Mouse (Mus musculus) embryonic facial prominence, embryonic 13.5 days (tissue): ENCODE measurements around the gene Ptma. TPM values are rescaled to one million over a fixed set of nuclear protein-coding genes. Genes with fewer than 3 reads are reported as not detected.
"Not testable (repeated sequence)": the region's sequence is repeated elsewhere in the genome, so short reads cannot be mapped to it uniquely, and the experiment has no call there.

Experiments
- ATAC-seq: fragments of 200-750 bp; cut with Nextera tagmentation; 2 replicates; pipeline ENCODE4 v1.8.0; 2017; ENCODE audit warnings: low read depth; ENCODE audit not compliant: insufficient number of reproducible peaks, insufficient read depth, low FRiP score, low TSS enrichment
- H3K27ac ChIP-seq: fragments of 300-500 bp; sonication (generic); 2 replicates; pipeline ENCODE4 v1.5.1; 2015; ENCODE audit warnings: moderate library complexity, mild to moderate bottlenecking, inconsistent platforms
- H3K27me3 ChIP-seq: fragments of 300-500 bp; sonication (generic); 2 replicates; pipeline ENCODE4 v1.6.1; 2015; ENCODE audit warnings: mild to moderate bottlenecking, inconsistent platforms
- H3K36me3 ChIP-seq: fragments of 300-500 bp; sonication (generic); 2 replicates; pipeline ENCODE4 v1.6.1; 2015; ENCODE audit warnings: mild to moderate bottlenecking, inconsistent platforms
- H3K4me1 ChIP-seq: fragments of 300-500 bp; sonication (generic); 2 replicates; pipeline ENCODE4 v1.6.1; 2015; ENCODE audit warnings: inconsistent platforms
- H3K4me2 ChIP-seq: fragments of 300-500 bp; sonication (generic); 2 replicates; pipeline ENCODE4 v1.6.1; 2015; ENCODE audit warnings: moderate library complexity, mild to moderate bottlenecking, inconsistent platforms
- H3K4me3 ChIP-seq: fragments of 300-500 bp; sonication (generic); 2 replicates; pipeline ENCODE4 v1.5.1; 2015; ENCODE audit warnings: mild to moderate bottlenecking, inconsistent platforms
- H3K9ac ChIP-seq: fragments of 300-500 bp; sonication (generic); 2 replicates; pipeline ENCODE4 v1.6.1; 2015; ENCODE audit warnings: mild to moderate bottlenecking, inconsistent platforms
- H3K9me3 ChIP-seq: fragments of 300-500 bp; sonication (generic); 2 replicates; pipeline ENCODE4 v1.6.1; 2016; ENCODE audit warnings: inconsistent platforms
- WGBS: fragments of 180-500 bp; shearing (Covaris S2); methylation state at CpG from one replicate; pipeline ENCODE4 v1.1.7; 2015; ENCODE audit warnings: mixed read lengths; 5-methylcytosine and 5-hydroxymethylcytosine counted together
- polyA plus RNA-seq: library from polyadenylated mRNA; unstranded; fragments of >200 nt; fragmentation: Nextera tagmentation; extraction: Ambion mirVana; gene quantifications from 2 replicates; pipeline ENCODE4 v1.2.1, GENCODE M21; 2015

The Ptma gene
- polyA plus RNA-seq, 1 experiment from 2014 or later, result 3,278 TPM

GRCm38 (mm10) chr1:86506420-86506819 is 20.1 kb upstream of the Ptma start:
- no peak overlapping the region for H3K27ac ChIP-seq
- H3K36me3 ChIP-seq, result no peaks in the 10 kb centered on the region
- no peak overlapping the region for H3K4me2 ChIP-seq
- no peaks in the 10 kb centered on the region for H3K9me3 ChIP-seq
- no peaks in the 10 kb centered on the region for H3K27me3 ChIP-seq
- WGBS, result 83% methylated on average over 5 of the region's 5 CpGs
- no peak overlapping the region for H3K9ac ChIP-seq
- peaks cover 50% of the 10 kb centered on the region for H3K4me1 ChIP-seq
- ATAC-seq, result no peak
- H3K4me3 ChIP-seq, result no peak overlapping the region

GRCm38 (mm10) chr1:86507866-86508265 is 18.7 kb upstream of the Ptma start:
- 84% methylated on average over 5 of the region's 5 CpGs for WGBS
- no peak overlapping the region for H3K27ac ChIP-seq
- ATAC-seq, result no peak

GRCm38 (mm10) chr1:86509410-86509809 is 17.1 kb upstream of the Ptma start:
- Histone ChIP-seq H3K9me3 (no peaks in the 10 kb centered on the region), H3K4me1 (peaks cover 40% of the 10 kb centered on the region), H3K36me3 (no peaks in the 10 kb centered on the region), H3K27me3 (no peaks in the 10 kb centered on the region), H3K9ac (no peak overlapping the region), H3K4me3 (no peak overlapping the region), H3K27ac (peak overlapping the region; percentile 45), H3K4me2 (no peak overlapping the region)
- 7% methylated on average over 7 of the region's 7 CpGs for WGBS
- ATAC-seq, result no peak

More at GRCm38 (mm10) chr1:86507866-86508265, 18.7 kb upstream of the Ptma start:
- H3K36me3 ChIP-seq, result no peaks in the 10 kb centered on the region
- H3K9ac ChIP-seq, result no peak overlapping the region
- H3K27me3 ChIP-seq, result no peaks in the 10 kb centered on the region
- H3K4me2 ChIP-seq, result no peak overlapping the region
- H3K4me1 ChIP-seq, result peaks cover 47% of the 10 kb centered on the region
- H3K4me3 ChIP-seq, result no peak overlapping the region
- no peaks in the 10 kb centered on the region for H3K9me3 ChIP-seq

- Histone ChIP-seq H3K9ac (no peak overlapping the region), H3K36me3 (no peaks in the 10 kb centered on the region), H3K4me1 (peaks cover 33% of the 10 kb centered on the region), H3K4me3 (no peak overlapping the region), H3K4me2 (no peak overlapping the region), H3K27me3 (no peaks in the 10 kb centered on the region), H3K27ac (no peak overlapping the region), H3K9me3 (no peaks in the 10 kb centered on the region)
- 89% methylated on average over 1 of the region's 1 CpGs for WGBS
- ATAC-seq, result no peak
These were observed 16.3 kb upstream of the Ptma start for GRCm38 (mm10) chr1:86510266-86510665.

GRCm38 (mm10) chr1:86510676-86511441 is 15.7 kb upstream of the Ptma start:
- Histone ChIP-seq H3K4me1 (peaks cover 30% of the 10 kb centered on the region), H3K27me3 (no peaks in the 10 kb centered on the region), H3K4me3 (no peak overlapping the region), H3K9ac (peak overlapping the region; percentile 46; the same call in 1 of the 2 replicates), H3K4me2 (no peak overlapping the region), H3K9me3 (no peaks in the 10 kb centered on the region), H3K36me3 (no peaks in the 10 kb centered on the region), H3K27ac (peak overlapping the region; percentile 30)
- 64% methylated on average over 9 of the region's 9 CpGs for WGBS
- no peak for ATAC-seq

- H3K4me1 ChIP-seq, result peaks cover 32% of the 10 kb centered on the region
- H3K9ac ChIP-seq, result 0 out of 2 replicates have a peak overlapping the region, but pooled peaks have one; percentile 46
- no peak for ATAC-seq
- no peak overlapping the region for H3K4me2 ChIP-seq
- WGBS, result 61% methylated on average over 4 of the region's 4 CpGs
- no peaks in the 10 kb centered on the region for H3K36me3 ChIP-seq
- no peak overlapping the region for H3K4me3 ChIP-seq
- no peaks in the 10 kb centered on the region for H3K9me3 ChIP-seq
- H3K27me3 ChIP-seq, result no peaks in the 10 kb centered on the region
- peak overlapping the region; percentile 30 for H3K27ac ChIP-seq
These were observed 14.3 kb upstream of the Ptma start for GRCm38 (mm10) chr1:86512154-86512720.

- not testable (repeated sequence) for ATAC-seq, H3K9ac ChIP-seq, H3K27me3 ChIP-seq, H3K36me3 ChIP-seq, H3K4me2 ChIP-seq, H3K9me3 ChIP-seq, H3K27ac ChIP-seq, H3K4me3 ChIP-seq
- peaks cover 32% of the 10 kb centered on the region for H3K4me1 ChIP-seq
- 38% methylated on average over 1 of the region's 1 CpGs for whole genome bisulfite sequencing
These were observed 13.5 kb upstream of the Ptma start for GRCm38 (mm10) chr1:86513031-86513430.

- ATAC-seq, result no peak
- 53% methylated on average over 6 of the region's 6 CpGs for WGBS
- H3K27ac ChIP-seq, result peak overlapping the region; percentile 53; the same call in 1 of the 2 replicates
These were observed 10.7 kb upstream of the Ptma start for GRCm38 (mm10) chr1:86515715-86516410.

GRCm38 (mm10) chr1:86517076-86517475 is 9.4 kb upstream of the Ptma start:
- Histone ChIP-seq H3K27ac (no peak overlapping the region), H3K4me1 (peaks cover 19% of the 10 kb centered on the region), H3K27me3 (no peaks in the 10 kb centered on the region), H3K4me3 (no peak overlapping the region), H3K36me3 (no peaks in the 10 kb centered on the region), H3K9ac (no peak overlapping the region), H3K4me2 (no peak overlapping the region), H3K9me3 (no peaks in the 10 kb centered on the region)
- no peak for ATAC-seq
- 72% methylated on average over 3 of the region's 3 CpGs for WGBS

More at GRCm38 (mm10) chr1:86515715-86516410, 10.7 kb upstream of the Ptma start:
- Histone ChIP-seq H3K4me3 (no peak overlapping the region), H3K9ac (0 out of 2 replicates have a peak overlapping the region, but pooled peaks have one; percentile 6), H3K27me3 (no peaks in the 10 kb centered on the region), H3K36me3 (no peaks in the 10 kb centered on the region), H3K4me2 (no peak overlapping the region), H3K4me1 (peaks cover 26% of the 10 kb centered on the region), H3K9me3 (no peaks in the 10 kb centered on the region)

GRCm38 (mm10) chr1:86520361-86520760 is 6.2 kb upstream of the Ptma start:
- peaks cover 38% of the 10 kb centered on the region for H3K4me1 ChIP-seq
- no peak overlapping the region for H3K27ac ChIP-seq
- no peaks in the 10 kb centered on the region for H3K27me3 ChIP-seq
- H3K9me3 ChIP-seq, result no peaks in the 10 kb centered on the region
- H3K9ac ChIP-seq, result no peak overlapping the region
- no peak overlapping the region for H3K4me2 ChIP-seq
- no peak overlapping the region for H3K4me3 ChIP-seq
- no peaks in the 10 kb centered on the region for H3K36me3 ChIP-seq
- no peak for ATAC-seq
- 35% methylated on average over 7 of the region's 7 CpGs for WGBS

GRCm38 (mm10) chr1:86522286-86522871 is 4.1 kb upstream of the Ptma start:
- H3K4me3 ChIP-seq, result no peak overlapping the region
- ATAC-seq, result no peak
- no peaks in the 10 kb centered on the region for H3K27me3 ChIP-seq
- H3K4me2 ChIP-seq, result peak overlapping the region; percentile 16
- no peaks in the 10 kb centered on the region for H3K9me3 ChIP-seq
- no peaks in the 10 kb centered on the region for H3K36me3 ChIP-seq
- peak overlapping the region; percentile 93 for H3K27ac ChIP-seq
- 26% methylated on average over 7 of the region's 7 CpGs for WGBS
- peaks cover 30% of the 10 kb centered on the region for H3K4me1 ChIP-seq
- H3K9ac ChIP-seq, result peak overlapping the region; percentile 58
